Mouse (Mus musculus): ENCODE measurements around the gene Gm13084. TPM values are rescaled to one million over a fixed set of nuclear protein-coding genes. Genes with fewer than 3 reads are reported as not detected.
"Not testable (repeated sequence)": the region's sequence is repeated elsewhere in the genome, so short reads cannot be mapped to it uniquely, and the experiment has no call there.

Gene Gm13084
- not detected in 2 replicates for total RNA-seq (2015; ENCODE audit: low replicate concordance)
- total RNA-seq (2017; ENCODE audit: low replicate concordance): not detected in 2 replicates

DNA sequence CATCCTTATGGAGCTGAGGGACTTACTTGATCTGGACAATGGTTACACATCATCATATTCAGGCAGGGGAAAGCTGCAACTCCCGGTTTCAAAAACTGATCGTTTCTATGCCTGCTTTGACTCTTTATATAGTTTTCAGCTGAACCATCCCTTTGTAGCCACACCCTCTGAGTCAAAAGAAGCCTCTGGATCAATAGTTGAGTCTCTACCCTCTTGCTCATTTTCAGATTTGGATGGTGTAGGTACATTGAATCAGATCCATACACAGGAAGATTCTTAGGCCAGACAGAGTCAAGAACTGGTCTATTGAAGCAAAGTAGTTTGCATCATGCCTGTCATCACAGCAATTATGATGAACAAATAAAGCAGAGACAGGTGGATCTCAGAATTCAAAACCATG is at the start of gene Gm13084:
TSS of gene Gm13084 (minus strand) at position 101 of the 400 bp plus-strand sequence.
- no peak for ATAC-seq (replicated peaks; ENCODE audit: low FRiP score, poor library complexity, severe bottlenecking)

DNA sequence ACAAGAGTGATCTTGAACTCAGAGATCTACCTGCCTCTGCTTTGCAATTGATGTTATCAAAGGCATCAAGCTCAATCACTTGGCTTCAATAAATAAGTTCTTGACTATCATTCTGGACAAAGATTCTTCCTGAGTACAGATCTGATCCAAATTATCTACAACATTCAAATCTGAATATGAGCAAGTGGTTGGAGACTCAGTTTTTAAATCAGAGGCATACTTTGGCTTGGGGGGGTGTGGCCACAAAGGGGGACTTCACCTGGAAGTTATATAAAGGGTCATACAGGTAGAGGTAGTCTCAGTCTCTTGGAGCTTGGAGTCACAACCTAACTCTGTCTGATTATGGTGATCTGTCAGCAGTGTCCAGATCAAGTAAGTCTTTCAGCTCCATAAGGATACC is 30.3 kb upstream of the Gm13084 start, which contains the start of gene Gm13103:
TSS of gene Gm13103 (plus strand) at position 301 of the 400 bp plus-strand sequence.
- ATAC-seq (replicated peaks; ENCODE audit: low FRiP score, poor library complexity, severe bottlenecking): not testable (repeated sequence)

DNA sequence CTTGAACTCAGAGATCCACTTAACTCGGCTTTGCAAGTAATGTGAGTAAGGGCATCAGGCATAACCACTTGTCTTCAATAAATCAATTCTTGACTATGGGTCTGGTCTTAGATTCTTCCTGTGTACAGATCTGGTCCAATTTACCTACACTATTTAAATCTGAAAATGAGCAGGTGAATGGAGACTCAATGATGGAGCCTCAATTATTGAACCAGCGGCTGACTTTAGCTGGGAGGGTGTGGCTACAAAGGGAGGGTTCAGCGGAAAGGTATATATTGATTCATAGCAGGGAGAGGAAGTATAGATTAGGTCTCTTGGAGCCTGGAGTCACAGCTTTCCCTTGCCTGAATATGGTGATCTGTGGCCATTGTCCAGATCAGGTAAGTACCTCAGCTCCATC is 26.8 kb downstream of the Gm13084 start, which contains the start of gene Gm13023:
TSS of gene Gm13023 (plus strand) at position 301 of the 400 bp plus-strand sequence.
- not testable (repeated sequence) for ATAC-seq (replicated peaks; ENCODE audit: low FRiP score, poor library complexity, severe bottlenecking)

Other genes starting within 250 kb of the Gm13084 start
- gene Gm13083, start 201.1 kb downstream of the Gm13084 start, total RNA-seq (2015; ENCODE audit: low replicate concordance): not detected in 2 replicates
- gene Gm13083, start 201.1 kb downstream of the Gm13084 start, total RNA-seq (2017; ENCODE audit: low replicate concordance): not detected in 2 replicates
- gene Gm13088, start 158.8 kb downstream of the Gm13084 start, total RNA-seq (2015; ENCODE audit: low replicate concordance): not detected in 2 replicates
- gene Gm13088, start 158.8 kb downstream of the Gm13084 start, total RNA-seq (2017; ENCODE audit: low replicate concordance): not detected in 2 replicates
- gene Gm13089, start 113.4 kb downstream of the Gm13084 start, total RNA-seq (2015; ENCODE audit: low replicate concordance): not detected in 2 replicates
- gene Gm13089, start 113.4 kb downstream of the Gm13084 start, total RNA-seq (2017; ENCODE audit: low replicate concordance): not detected in 2 replicates
- gene Gm13078, start 96.6 kb downstream of the Gm13084 start, total RNA-seq (2015; ENCODE audit: low replicate concordance): not detected in 2 replicates
- gene Gm13078, start 96.6 kb downstream of the Gm13084 start, total RNA-seq (2017; ENCODE audit: low replicate concordance): not detected in 2 replicates
- gene Gm13023, start 26.7 kb downstream of the Gm13084 start, total RNA-seq (2015; ENCODE audit: low replicate concordance): not detected in 2 replicates
- gene Gm13023, start 26.7 kb downstream of the Gm13084 start, total RNA-seq (2017; ENCODE audit: low replicate concordance): not detected in 2 replicates
- not detected in 2 replicates for gene Gm13103, start 30.4 kb upstream of the Gm13084 start, total RNA-seq (2015; ENCODE audit: low replicate concordance)
- gene Gm13103, start 30.4 kb upstream of the Gm13084 start, total RNA-seq (2017; ENCODE audit: low replicate concordance): not detected in 2 replicates
- gene Pramef6, start 84.3 kb upstream of the Gm13084 start, total RNA-seq (2015; ENCODE audit: low replicate concordance): not detected in 2 replicates
- gene Pramef6, start 84.3 kb upstream of the Gm13084 start, total RNA-seq (2017; ENCODE audit: low replicate concordance): not detected in 2 replicates
- not detected in 2 replicates for gene Pramef25, start 134.9 kb upstream of the Gm13084 start, total RNA-seq (2015; ENCODE audit: low replicate concordance)
- gene Pramef25, start 134.9 kb upstream of the Gm13084 start, total RNA-seq (2017; ENCODE audit: low replicate concordance): not detected in 2 replicates
- not detected in 2 replicates for gene Gm13101, start 150.9 kb upstream of the Gm13084 start, total RNA-seq (2015; ENCODE audit: low replicate concordance)
- gene Gm13101, start 150.9 kb upstream of the Gm13084 start, total RNA-seq (2017; ENCODE audit: low replicate concordance): not detected in 2 replicates
- gene Pramef17, start 178.3 kb upstream of the Gm13084 start, total RNA-seq (2015; ENCODE audit: low replicate concordance): not detected in 2 replicates
- gene Pramef17, start 178.3 kb upstream of the Gm13084 start, total RNA-seq (2017; ENCODE audit: low replicate concordance): not detected in 2 replicates
- gene Pramel4, start 243.0 kb upstream of the Gm13084 start, total RNA-seq (2015; ENCODE audit: low replicate concordance): not detected in 2 replicates
- gene Pramel4, start 243.0 kb upstream of the Gm13084 start, total RNA-seq (2017; ENCODE audit: low replicate concordance): not detected in 2 replicates